Mouse (Mus musculus) embryonic facial prominence, embryonic 11.5 days (tissue): ENCODE data around the gene Hoxb13. TPM values are rescaled to one million over a fixed set of nuclear protein-coding genes. Genes with fewer than 3 reads are reported as not detected.

ENCODE experiments used
- polyA plus RNA-seq: library from polyadenylated mRNA; unstranded; fragments of >200 nt; fragmentation: Nextera tagmentation; extraction: Ambion mirVana; gene quantifications from 2 replicates; pipeline ENCODE4 v1.2.1, GENCODE M21; 2014

The Hoxb13 gene
- polyA plus RNA-seq, 1 experiment from 2014 or later: not detected

Other genes with a start within 250 kb of the Hoxb13 start
- 78.7 and 85.5 TPM in 2 replicates for gene Igf2bp1, start 188.4 kb upstream of the Hoxb13 start, polyA plus RNA-seq
- gene Gip, start 169.8 kb upstream of the Hoxb13 start, polyA plus RNA-seq: 0.50 TPM in 1 of 2 replicates, not detected in the other
- gene Snf8, start 159.4 kb upstream of the Hoxb13 start, polyA plus RNA-seq: 37.3 and 37.7 TPM in 2 replicates
- gene Ube2z, start 128.9 kb upstream of the Hoxb13 start, polyA plus RNA-seq: 28.2 and 28.3 TPM in 2 replicates
- 478 and 527 TPM in 2 replicates for gene Atp5g1, start 118.6 kb upstream of the Hoxb13 start, polyA plus RNA-seq
- not detected in 2 replicates for gene Calcoco2, start 82.4 kb upstream of the Hoxb13 start, polyA plus RNA-seq
- gene Ttll6, start 60.5 kb upstream of the Hoxb13 start, polyA plus RNA-seq: not detected in 2 replicates
- 0.38 and 0.63 TPM in 2 replicates for gene Hoxb9, start 77.1 kb downstream of the Hoxb13 start, polyA plus RNA-seq
- gene Hoxb8, start 87.6 kb downstream of the Hoxb13 start, polyA plus RNA-seq: 0.40 and 0.63 TPM in 2 replicates
- gene Hoxb7, start 92.3 kb downstream of the Hoxb13 start, polyA plus RNA-seq: 0.15 and 0.54 TPM in 2 replicates
- gene Hoxb6, start 98.2 kb downstream of the Hoxb13 start, polyA plus RNA-seq: 0.73 and 1.2 TPM in 2 replicates
- gene Hoxb5, start 109.0 kb downstream of the Hoxb13 start, polyA plus RNA-seq: 0.67 and 2.0 TPM in 2 replicates
- 0.18 and 0.24 TPM in 2 replicates for gene Hoxb4, start 124.0 kb downstream of the Hoxb13 start, polyA plus RNA-seq
- 0.65 and 0.79 TPM in 2 replicates for gene Hoxb3, start 129.0 kb downstream of the Hoxb13 start, polyA plus RNA-seq
- 6.3 and 8.4 TPM in 2 replicates for gene Hoxb2, start 156.2 kb downstream of the Hoxb13 start, polyA plus RNA-seq
- 0.26 and 0.97 TPM in 2 replicates for gene Hoxb1, start 171.4 kb downstream of the Hoxb13 start, polyA plus RNA-seq